Mouse (Mus musculus) limb, embryonic 12.5 days (tissue): Measurements from ENCODE around the gene Ssbp2. TPM values are rescaled to one million over a fixed set of nuclear protein-coding genes. Genes with fewer than 3 reads are reported as not detected.
A peak's percentile ranks its signal among the peaks of the same experiment; 100 is the strongest.

Experiments
- ATAC-seq: fragments of 200-750 bp; cut with Nextera tagmentation; 2 replicates; pipeline ENCODE4 v1.8.0; 2017; ENCODE audit warnings: low read depth, moderate TSS enrichment; ENCODE audit not compliant: insufficient number of reproducible peaks, insufficient read depth, low FRiP score, low TSS enrichment
- H3K27ac ChIP-seq: fragments of 300-500 bp; sonication (generic); 2 replicates; pipeline ENCODE4 v1.5.1; 2016; ENCODE audit warnings: mild to moderate bottlenecking, moderate library complexity
- H3K27me3 ChIP-seq: fragments of 300-500 bp; sonication (generic); 2 replicates; pipeline ENCODE4 v1.6.1; 2016; ENCODE audit warnings: mild to moderate bottlenecking, moderate library complexity
- H3K36me3 ChIP-seq: fragments of 300-500 bp; sonication (generic); 2 replicates; pipeline ENCODE4 v1.6.1; 2016; ENCODE audit warnings: mild to moderate bottlenecking, moderate library complexity
- H3K4me1 ChIP-seq: fragments of 300-500 bp; sonication (generic); replicated peaks from 2 replicates; pipeline ENCODE4 v1.6.1; 2016
- H3K4me2 ChIP-seq: fragments of 300-500 bp; sonication (generic); 2 replicates; pipeline ENCODE4 v1.6.1; 2016; ENCODE audit warnings: mild to moderate bottlenecking, moderate library complexity
- H3K4me3 ChIP-seq: fragments of 300-500 bp; sonication (generic); replicated peaks from 2 replicates; pipeline ENCODE4 v1.5.1; 2016; ENCODE audit warnings: mild to moderate bottlenecking
- H3K9ac ChIP-seq: fragments of 300-500 bp; sonication (generic); replicated peaks from 2 replicates; pipeline ENCODE4 v1.6.1; 2016; ENCODE audit warnings: mild to moderate bottlenecking, moderate library complexity
- H3K9me3 ChIP-seq: fragments of 300-500 bp; sonication (generic); 2 replicates; pipeline ENCODE4 v1.6.1; 2016; ENCODE audit warnings: mild to moderate bottlenecking, moderate library complexity
- WGBS: fragments of 180-500 bp; shearing (Covaris S2); methylation state at CpG from one replicate; pipeline ENCODE4 v1.1.7; 2016; 5-methylcytosine and 5-hydroxymethylcytosine counted together
- polyA plus RNA-seq: library from polyadenylated mRNA; unstranded; fragments of >200 nt; fragmentation: Nextera tagmentation; extraction: Ambion mirVana; gene quantifications from 2 replicates; pipeline ENCODE4 v1.2.1, GENCODE M21; 2016

Ssbp2 gene
- polyA plus RNA-seq = 230 and 235 TPM in 2 replicates

DNA sequence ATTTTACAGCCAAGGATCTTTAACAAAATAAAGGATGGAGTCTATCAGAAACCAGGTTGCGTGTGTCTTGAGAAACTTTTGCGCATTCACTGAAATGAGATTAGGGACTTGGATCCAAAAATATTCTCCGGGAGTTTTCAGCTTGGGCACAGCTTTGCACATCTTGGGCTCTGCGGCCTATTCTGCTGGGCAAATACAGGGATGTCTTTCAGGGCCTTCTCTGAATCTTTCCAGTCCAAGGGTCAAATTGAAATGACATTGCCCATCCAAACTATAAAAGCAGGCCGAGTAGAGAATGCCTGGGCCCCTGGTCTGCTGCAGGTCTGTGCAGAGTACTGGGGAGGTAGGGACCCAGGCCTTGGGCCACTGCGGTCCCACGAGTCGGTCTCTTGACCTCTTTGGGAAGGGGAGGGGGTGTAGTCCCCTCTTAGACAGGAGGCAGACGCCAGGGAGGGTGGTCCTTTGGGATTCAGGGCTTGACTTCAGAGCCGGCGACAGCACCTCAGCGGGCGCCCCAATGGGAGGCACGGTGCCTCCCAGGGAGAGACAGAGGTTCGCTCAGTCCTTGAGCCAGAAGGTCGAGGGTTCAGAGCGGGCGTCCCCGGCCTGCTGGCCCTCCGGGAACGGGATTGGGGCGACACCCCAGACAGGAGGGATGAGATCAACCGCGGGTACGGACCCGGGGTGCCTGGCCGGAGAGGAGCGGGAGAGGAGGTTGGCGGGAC, at the start of gene Ssbp2:
Gene Ssbp2 (plus strand): TSS at position 388 of the 725 bp plus-strand sequence.
- Histone ChIP-seq H3K36me3 (no peaks in the 10 kb centered on the region), H3K27me3 (no peaks in the 10 kb centered on the region), H3K4me2 (peak within 1 kb of the TSS; percentile 74), H3K4me3 (peak within 1 kb of the TSS; percentile 99), H3K9ac (peak within 1 kb of the TSS; percentile 99), H3K4me1 (peaks cover 24% of the 10 kb centered on the region), H3K9me3 (no peaks in the 10 kb centered on the region), H3K27ac (peak within 1 kb of the TSS; percentile 96)
- WGBS = 10% methylated on average over 25 of the region's 29 CpGs
- no peak for ATAC-seq

DNA sequence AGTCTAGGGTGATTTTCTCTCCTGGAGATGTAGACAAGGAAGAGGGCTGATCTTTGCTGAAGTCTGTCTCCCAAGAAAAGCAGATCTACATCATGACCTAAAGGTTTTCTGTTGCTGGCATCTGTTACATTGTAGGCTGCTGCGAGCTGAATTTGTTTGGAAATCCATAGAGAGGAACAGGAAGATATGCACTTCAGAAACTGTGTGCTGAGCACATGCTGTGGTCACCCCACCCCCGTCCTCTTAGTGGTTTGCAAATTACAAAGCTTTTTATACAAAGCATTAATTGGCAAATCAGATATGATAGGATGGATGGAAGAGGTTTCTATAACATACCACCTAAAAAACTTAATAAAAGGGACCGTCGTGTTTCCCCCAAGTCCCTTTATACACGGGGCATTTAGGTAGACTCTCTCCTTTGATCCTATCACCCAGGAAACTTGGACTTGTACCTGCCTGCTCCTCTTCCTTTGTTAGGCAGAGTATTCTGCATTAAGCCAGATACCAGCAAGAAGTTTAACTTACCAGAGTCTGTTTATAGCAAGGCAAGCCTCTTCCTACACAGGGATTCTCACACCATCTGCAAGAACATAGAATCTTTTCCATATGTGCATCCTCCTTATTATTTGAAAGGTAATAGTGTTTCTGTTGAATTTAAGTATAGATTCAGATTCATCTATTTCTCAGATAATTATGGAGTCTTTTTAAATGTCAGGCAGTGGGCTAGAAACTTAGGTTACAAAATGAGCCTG, 46.2 kb upstream of the Ssbp2 start:
- ATAC-seq = no peak
- Histone ChIP-seq H3K36me3 (no peaks in the 10 kb centered on the region), H3K4me3 (no peak overlapping the region)

DNA sequence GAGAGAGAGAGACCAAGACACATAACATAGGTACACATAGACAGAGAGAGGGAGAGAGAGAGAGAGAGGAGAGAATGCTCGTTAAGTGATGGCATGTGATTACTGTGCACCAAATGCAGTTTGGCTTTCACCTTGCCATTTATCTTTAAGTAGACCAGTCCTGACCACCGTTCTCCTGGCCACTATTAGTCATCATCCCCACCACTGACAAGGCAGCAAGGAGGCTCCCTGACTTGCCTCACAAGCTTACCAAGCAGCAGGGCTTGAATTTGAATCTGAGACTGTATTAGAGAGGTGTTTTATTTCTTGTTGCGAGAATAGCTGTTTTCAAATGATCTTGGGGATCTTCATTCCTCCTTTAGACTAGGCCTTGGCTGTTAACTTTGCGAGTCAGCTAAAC, 44.2 kb upstream of the Ssbp2 start:
- no peaks in the 10 kb centered on the region for H3K9me3 ChIP-seq
- no peak overlapping the region for H3K27ac ChIP-seq
- no peaks in the 10 kb centered on the region for H3K36me3 ChIP-seq
- no peak overlapping the region for H3K4me3 ChIP-seq
- no peak overlapping the region for H3K9ac ChIP-seq
- no peak overlapping the region for H3K4me2 ChIP-seq
- no peak for ATAC-seq
- 82% methylated on average over 4 of the region's 4 CpGs for WGBS
- H3K27me3 ChIP-seq = no peaks in the 10 kb centered on the region
- H3K4me1 ChIP-seq = peaks cover 13% of the 10 kb centered on the region

More for the DNA sequence above, 46.2 kb upstream of the Ssbp2 start:
- H3K27ac ChIP-seq = no peak overlapping the region
- H3K27me3 ChIP-seq = no peaks in the 10 kb centered on the region
- no peak overlapping the region for H3K9ac ChIP-seq
- H3K9me3 ChIP-seq = no peaks in the 10 kb centered on the region
- WGBS = 81% methylated on average over 5 of the region's 5 CpGs
- H3K4me1 ChIP-seq = no peaks in the 10 kb centered on the region
- H3K4me2 ChIP-seq = no peak overlapping the region

DNA sequence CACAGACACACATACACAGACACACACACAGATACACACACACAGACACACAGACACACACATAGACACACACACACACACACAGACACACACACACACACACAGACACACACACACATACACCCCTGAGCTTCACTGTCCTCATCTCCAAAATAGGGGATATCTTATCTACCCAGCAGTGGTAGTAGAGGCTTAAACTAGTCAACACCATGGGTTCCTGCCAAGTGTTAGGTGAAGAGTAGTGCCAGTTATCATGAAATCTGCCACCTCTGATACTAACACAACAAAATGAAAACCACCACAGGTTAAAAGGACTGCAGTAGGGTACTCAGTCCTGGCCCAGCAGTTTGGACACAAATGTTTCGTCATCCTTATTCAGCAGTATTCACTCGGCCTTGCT, 43.4 kb upstream of the Ssbp2 start:
- H3K27ac ChIP-seq = no peak overlapping the region
- peaks cover 21% of the 10 kb centered on the region for H3K4me1 ChIP-seq
- WGBS = 85% methylated on average over 2 of the region's 2 CpGs
- ATAC-seq = no peak
- H3K4me2 ChIP-seq = no peak overlapping the region
- no peak overlapping the region for H3K4me3 ChIP-seq
- no peak overlapping the region for H3K9ac ChIP-seq
- no peaks in the 10 kb centered on the region for H3K36me3 ChIP-seq
- no peaks in the 10 kb centered on the region for H3K27me3 ChIP-seq
- no peaks in the 10 kb centered on the region for H3K9me3 ChIP-seq

DNA sequence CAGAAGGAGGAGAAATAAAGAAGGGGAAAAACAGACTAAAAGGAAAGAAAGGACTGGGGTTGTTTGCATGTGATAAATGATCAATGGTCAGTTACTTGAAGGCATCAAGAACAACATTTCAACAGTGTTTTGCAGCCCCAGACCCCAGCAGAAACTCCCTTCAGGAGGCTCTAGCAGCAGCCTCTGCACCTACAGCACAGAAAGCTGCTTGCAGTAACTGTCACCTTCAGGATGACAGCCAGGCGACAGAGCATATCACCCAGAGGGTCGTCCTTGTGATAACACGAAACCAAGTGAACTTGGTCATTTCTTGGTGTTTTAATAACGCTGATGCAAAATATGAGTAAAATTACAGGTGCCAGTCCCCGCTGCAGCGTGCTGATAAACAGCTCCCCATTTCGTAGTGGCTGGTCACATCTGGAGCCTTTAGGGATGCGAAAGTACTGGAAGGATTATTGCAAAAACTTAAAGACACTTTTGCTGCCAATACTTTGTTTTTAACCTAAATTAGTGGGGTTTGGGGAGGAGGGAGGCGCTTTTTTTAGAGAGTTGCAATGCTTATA, 38.6 kb upstream of the Ssbp2 start:
- H3K27me3 ChIP-seq = no peaks in the 10 kb centered on the region
- 21% methylated on average over 9 of the region's 9 CpGs for WGBS
- H3K27ac ChIP-seq = peak overlapping the region; percentile 54; the same call in 1 of the 2 replicates
- peaks cover 40% of the 10 kb centered on the region for H3K4me1 ChIP-seq
- H3K9me3 ChIP-seq = no peaks in the 10 kb centered on the region
- no peaks in the 10 kb centered on the region for H3K36me3 ChIP-seq
- H3K9ac ChIP-seq = no peak overlapping the region
- ATAC-seq = 0 out of 2 replicates have a peak, but pooled peaks have one; percentile 31
- no peak overlapping the region for H3K4me3 ChIP-seq
- H3K4me2 ChIP-seq = peak overlapping the region; percentile 37

DNA sequence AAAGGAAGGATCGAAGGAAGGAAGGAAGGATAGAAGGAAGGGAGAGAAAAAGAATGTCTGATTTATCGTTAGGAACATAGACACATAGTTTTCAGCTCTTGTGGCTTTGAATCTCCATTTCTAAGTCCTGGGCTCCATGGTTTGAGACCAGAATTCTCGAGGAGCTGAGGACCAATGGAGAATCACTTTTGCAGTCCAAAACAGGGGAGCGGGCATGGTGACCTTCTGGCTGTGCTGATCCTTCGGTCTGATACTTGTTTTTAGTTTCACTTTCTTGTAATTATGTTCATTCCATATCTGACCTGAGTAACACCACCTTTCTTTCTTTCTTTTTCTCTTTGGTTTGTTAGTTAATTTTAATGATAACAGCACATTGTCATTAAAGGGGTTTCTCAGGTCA, 29.2 kb upstream of the Ssbp2 start:
- no peak overlapping the region for H3K4me2 ChIP-seq
- ATAC-seq = no peak
- H3K27ac ChIP-seq = 0 out of 2 replicates have a peak overlapping the region, but pooled peaks have one; percentile 53
- 0 out of 2 replicates have a peak, but pooled peaks cover 2% of the 10 kb centered on the region for H3K27me3 ChIP-seq
- no peak overlapping the region for H3K4me3 ChIP-seq
- 70% methylated on average over 5 of the region's 5 CpGs for WGBS
- no peaks in the 10 kb centered on the region for H3K36me3 ChIP-seq
- H3K4me1 ChIP-seq = peaks cover 14% of the 10 kb centered on the region
- no peak overlapping the region for H3K9ac ChIP-seq
- no peaks in the 10 kb centered on the region for H3K9me3 ChIP-seq

DNA sequence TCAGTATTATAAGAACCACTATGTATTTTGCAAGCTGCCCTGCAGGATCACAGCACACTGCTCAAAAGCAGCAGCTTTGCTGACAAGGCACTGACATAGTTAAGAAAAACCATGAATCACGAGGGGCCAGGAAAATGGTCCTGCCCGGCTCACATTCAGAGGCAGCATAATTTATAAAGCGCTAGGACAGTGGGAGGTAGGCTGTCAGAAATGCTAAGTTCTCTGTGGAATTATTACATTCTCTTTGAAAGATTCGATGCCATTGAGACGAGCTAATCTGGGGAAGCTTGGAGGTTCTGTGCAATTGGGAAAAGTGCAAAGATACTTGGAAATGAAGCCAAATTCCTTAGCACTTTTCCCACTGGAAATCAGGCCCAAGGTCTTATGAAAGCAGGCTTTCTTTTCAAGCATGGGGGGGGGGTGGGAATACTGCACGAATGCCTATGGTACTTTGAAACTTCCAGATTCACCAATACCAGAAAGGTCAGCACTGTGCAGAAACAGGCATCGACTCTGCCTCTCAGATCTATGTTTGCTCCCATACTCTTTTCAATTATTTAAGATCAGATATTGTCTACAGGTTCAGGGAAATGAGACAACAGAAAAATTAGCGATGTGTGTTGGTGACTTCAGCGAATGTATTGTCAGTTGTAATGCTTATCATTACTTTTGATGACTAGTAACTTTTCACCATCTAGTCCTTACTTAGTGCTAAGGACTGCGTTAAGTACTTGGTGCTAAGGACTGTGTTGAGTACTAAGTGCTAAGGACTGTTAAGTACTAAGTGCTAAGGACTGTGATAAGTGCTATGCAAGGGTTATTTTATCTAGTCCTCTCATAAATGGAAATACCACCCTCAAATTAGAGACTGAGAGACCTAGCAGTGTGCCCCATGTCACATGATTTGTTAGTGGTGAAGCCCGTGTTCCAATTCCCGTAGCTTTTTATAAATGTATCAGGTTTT, 28.4 kb upstream of the Ssbp2 start:
- Histone ChIP-seq H3K36me3 (no peaks in the 10 kb centered on the region), H3K4me3 (no peak overlapping the region), H3K4me1 (peaks cover 12% of the 10 kb centered on the region), H3K4me2 (peak overlapping the region; percentile 15; the same call in 1 of the 2 replicates), H3K9ac (no peak overlapping the region), H3K27ac (peak overlapping the region; percentile 60), H3K9me3 (no peaks in the 10 kb centered on the region), H3K27me3 (0 out of 2 replicates have a peak, but pooled peaks cover 1% of the 10 kb centered on the region)
- WGBS = 55% methylated on average over 12 of the region's 12 CpGs
- no peak for ATAC-seq

DNA sequence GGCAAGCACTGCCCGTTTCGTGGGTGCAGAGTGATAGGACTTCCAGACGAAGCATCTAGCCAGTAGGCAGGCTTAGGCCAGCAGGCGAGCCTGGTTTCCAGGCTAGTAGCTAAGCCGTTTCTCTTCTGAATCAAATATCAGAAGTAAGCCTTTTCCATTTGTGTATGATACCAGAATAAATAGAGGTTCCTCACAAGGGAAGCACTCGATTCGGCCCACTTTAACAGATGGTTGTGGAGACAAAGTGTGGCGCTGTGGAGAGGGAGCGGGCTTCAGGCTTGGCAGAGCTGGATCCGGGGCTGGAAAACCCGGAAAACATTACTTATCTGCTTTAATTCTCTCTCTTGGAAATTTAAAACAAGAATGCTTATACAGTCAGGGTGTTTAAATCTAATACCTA, 27.1 kb upstream of the Ssbp2 start:
- H3K9ac ChIP-seq = no peak overlapping the region
- no peak for ATAC-seq
- WGBS = 84% methylated on average over 11 of the region's 11 CpGs

DNA sequence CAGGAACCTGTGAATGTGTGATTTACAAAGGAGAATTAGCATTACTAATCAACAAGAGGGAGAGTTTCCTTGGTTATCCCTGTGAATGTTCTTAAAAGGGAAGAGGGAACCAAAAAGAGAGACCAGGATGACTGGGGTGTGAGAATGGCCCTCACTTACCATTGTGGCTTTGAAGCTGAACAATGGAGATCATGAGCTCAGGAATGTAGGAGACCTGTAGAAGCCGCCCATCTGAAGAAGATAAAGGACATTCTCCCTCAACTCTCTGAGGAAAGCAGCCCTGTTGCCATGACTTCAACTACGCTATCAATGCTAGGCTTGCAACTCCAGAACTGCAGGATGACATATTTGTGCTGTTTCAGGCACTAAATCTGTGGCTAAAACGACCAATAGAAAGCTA, 22.2 kb upstream of the Ssbp2 start:
- Histone ChIP-seq H3K9ac (no peak overlapping the region), H3K4me2 (no peak overlapping the region), H3K4me1 (0 out of 2 replicates have a peak, but pooled peaks cover 2% of the 10 kb centered on the region), H3K9me3 (no peaks in the 10 kb centered on the region), H3K36me3 (no peaks in the 10 kb centered on the region), H3K27me3 (no peaks in the 10 kb centered on the region), H3K4me3 (no peak overlapping the region), H3K27ac (no peak overlapping the region)
- 70% methylated on average over 3 of the region's 3 CpGs for WGBS
- no peak for ATAC-seq

More for the DNA sequence above, 27.1 kb upstream of the Ssbp2 start:
- H3K4me1 ChIP-seq = peaks cover 12% of the 10 kb centered on the region
- H3K27me3 ChIP-seq = no peaks in the 10 kb centered on the region
- no peaks in the 10 kb centered on the region for H3K36me3 ChIP-seq
- H3K27ac ChIP-seq = no peak overlapping the region
- H3K9me3 ChIP-seq = no peaks in the 10 kb centered on the region
- no peak overlapping the region for H3K4me3 ChIP-seq
- H3K4me2 ChIP-seq = no peak overlapping the region

DNA sequence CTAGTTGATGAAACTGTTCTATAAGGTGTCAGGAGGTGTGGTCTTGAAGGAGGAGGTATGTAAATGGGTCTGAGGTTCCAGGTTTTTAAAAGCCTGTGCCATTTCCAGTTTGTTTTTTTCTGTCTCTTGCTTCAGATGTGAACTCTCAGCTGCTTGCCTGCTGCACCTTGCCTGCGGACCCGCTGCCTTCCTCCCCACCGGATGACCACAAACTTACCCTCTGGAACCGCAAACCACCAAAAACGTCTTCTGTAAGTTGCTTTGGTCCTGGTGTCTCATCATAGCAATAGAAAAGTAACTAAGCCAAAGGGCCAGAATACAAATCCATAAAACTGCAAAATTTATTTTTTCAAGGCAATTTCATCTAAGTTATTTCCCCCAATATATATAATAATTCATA, 18.6 kb upstream of the Ssbp2 start:
- no peaks in the 10 kb centered on the region for H3K27me3 ChIP-seq
- H3K9ac ChIP-seq = no peak overlapping the region
- 93% methylated on average over 5 of the region's 5 CpGs for WGBS
- peaks cover 6% of the 10 kb centered on the region; the same call in 1 of the 2 replicates for H3K4me1 ChIP-seq
- H3K9me3 ChIP-seq = no peaks in the 10 kb centered on the region
- no peak overlapping the region for H3K27ac ChIP-seq
- H3K4me3 ChIP-seq = no peak overlapping the region
- H3K36me3 ChIP-seq = no peaks in the 10 kb centered on the region
- H3K4me2 ChIP-seq = no peak overlapping the region
- ATAC-seq = no peak
